Mouse (Mus musculus): Measurements from ENCODE around the gene Atp6v0c.
"Not testable (repeated sequence)": the region's sequence is repeated elsewhere in the genome, so short reads cannot be mapped to it uniquely, and the experiment has no call there.

Gene Atp6v0c

DNA sequence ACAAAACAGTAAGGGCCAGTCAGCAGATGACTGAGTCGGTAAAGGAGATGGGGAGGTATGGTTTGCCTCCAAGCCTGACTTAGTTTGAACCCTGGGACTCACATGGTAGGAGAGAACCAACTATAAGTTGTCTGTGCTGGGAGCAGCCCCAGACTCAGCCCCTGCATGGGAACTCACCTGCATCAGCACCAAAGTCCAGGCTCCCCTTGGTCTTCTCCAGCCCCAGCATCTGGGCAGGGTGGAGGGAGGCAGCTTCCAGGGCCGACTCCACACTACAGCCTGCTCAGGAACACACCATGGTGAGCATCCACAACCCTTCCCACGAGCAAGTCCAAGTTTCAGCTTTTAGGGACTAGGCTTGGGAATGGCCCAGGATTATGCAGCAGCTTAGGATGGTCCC, 13.1 kb downstream of the Atp6v0c start:
- DNase-seq (ENCODE audit: low read depth) = no peak

GRCm38 (mm10) chr17:24155742-24156141, 13.8 kb downstream of the Atp6v0c start:
- DNase-seq (ENCODE audit: low read depth) = no peak

GRCm38 (mm10) chr17:24154463-24154862, 15.0 kb downstream of the Atp6v0c start:
- DNase-seq (ENCODE audit: low read depth) = no peak

DNA sequence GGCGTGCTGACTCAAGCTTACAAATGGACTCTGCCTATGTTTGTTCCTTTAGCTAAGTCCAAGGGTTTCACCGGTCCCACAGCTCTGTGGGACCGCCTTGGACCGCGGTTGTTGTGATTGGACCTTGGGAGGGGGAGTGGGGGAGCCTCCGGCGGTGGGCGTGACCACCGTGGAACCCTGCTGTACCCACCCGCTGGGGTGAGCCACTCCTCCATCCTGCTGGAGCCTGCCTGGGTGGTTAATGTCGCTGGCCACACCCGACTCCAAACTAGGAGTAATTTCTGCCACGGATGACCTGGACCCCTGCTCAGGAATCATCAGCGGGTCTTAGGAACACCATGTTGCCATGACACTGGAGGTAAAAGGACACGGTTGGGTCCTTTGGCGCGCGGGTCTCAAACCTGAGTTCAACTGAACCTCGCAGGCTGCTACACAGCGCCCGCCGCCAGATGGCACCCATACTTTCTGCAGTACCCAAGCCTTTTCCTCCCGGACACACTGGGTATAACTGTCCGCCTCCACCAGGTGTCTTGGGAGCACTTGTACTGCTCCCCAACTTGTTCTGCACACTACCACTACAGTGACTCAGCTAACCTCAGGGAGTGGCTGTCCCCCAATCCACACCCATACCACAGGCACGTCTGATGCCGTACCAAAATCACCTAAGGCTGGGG, 17.5 kb downstream of the Atp6v0c start:
- DNase-seq (ENCODE audit: low read depth) = peak; percentile 81

- DNase-seq (ENCODE audit: low read depth) = no peak
Observed at GRCm38 (mm10) chr17:24151382-24151781, 18.1 kb downstream of the Atp6v0c start.

DNA sequence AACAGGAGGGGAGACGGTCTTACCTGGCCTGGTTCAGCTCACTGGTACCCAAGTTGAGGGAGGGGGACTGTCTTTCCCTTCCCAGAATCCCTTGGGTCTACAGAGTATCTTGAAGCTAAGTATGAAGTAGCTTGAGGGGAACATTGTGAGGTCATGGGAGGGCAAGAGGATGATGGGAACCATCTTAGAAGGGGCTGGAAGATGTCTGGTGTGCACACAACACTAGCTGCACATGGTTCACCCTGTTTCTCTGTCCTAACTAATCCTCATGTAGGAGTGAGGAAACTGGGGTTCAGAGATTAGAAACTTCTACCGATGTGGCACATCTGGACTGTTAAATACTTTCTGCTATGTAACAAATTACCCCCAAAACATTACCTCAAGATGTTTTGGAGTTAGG, 18.7 kb downstream of the Atp6v0c start, which contains the start of gene Pdpk1:
Gene Pdpk1, minus strand, starts transcription at position 101 of the 400 bp plus-strand sequence.
- DNase-seq (ENCODE audit: low read depth) = no peak

DNA sequence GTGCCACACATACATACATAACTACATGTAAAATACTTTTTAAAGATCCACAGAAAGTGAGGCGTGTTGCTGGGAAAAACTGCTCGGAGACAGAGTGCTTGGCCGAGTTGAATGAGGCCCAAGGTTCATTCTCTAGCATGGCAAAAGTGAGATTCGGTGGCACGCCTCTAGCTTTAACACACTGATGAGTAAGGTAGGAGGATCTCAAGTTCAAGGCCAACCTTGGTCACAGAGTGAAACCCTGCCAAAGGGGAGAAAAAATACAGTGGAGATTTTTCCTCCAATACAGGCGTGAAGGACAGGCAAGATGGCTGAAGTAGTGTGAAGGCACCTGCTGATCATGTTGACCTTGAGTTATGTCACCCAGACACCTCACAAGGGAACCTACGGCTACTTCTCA, 20.1 kb downstream of the Atp6v0c start:
- DNase-seq (ENCODE audit: low read depth) = no peak

DNA sequence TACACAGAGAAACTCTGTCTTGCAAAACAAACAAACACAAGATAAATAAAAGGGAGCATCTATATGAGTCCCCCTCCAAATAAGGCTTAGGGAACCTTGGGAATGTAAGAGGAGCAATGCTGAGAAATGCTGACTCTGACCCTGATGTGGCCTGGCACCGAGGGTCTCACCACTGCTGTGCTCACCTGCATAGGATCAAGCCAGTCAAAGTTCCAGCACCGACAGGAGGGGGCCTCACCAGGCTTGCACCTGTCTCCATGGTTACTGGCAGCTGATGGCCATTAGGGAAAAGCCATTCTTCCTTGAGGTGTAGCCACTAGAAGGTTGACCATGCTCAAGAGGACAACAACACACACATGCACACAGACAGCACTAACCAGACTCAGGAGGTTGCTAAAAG, 26.6 kb downstream of the Atp6v0c start:
- no peak for DNase-seq (ENCODE audit: low read depth)

GRCm38 (mm10) chr17:24141425-24141920, 28.0 kb downstream of the Atp6v0c start:
- DNase-seq (ENCODE audit: low read depth) = peak; percentile 93

GRCm38 (mm10) chr17:24140845-24141424, 28.6 kb downstream of the Atp6v0c start:
- no peak for DNase-seq (ENCODE audit: low read depth)

DNA sequence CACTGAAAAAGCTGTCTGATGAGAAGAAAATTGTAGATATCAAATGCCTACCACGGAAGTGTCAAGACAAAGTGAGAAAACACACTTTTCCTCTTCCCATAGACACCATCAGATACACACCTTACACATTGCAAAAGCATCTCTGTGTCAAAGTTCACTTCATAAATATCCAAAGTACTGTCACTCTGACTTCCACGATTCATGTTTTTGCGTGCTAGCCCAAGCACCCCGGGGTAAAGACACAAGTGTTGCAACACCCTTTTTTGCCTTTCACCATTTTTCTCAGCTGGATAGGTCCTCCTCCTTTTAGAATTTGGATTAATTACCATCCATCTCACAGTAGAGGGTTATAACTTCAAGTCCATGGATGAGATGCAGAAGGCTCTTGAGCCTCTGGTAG, 29.5 kb downstream of the Atp6v0c start:
- no peak for DNase-seq (ENCODE audit: low read depth)

DNA sequence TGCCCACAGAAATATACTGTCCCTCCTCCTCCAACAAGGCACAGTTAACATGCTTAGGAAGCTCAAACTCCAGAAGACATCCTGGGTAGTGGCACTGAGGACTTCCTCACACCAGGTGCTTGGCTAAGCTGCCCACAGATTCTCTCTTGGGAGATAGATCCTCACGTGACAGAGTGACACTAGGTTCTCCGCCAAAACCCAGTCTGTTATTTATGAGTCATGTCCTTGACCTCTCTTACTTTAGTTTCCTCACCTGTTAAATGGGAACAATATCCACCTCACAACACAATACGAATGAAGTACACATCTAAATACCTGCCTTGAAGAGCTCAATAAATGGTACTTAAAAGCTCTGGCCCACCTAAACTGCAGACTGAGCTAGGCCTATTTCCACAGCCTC, 30.2 kb downstream of the Atp6v0c start:
- no peak for DNase-seq (ENCODE audit: low read depth)

GRCm38 (mm10) chr17:24137226-24137880, 32.1 kb downstream of the Atp6v0c start:
- DNase-seq (ENCODE audit: low read depth) = no peak

DNA sequence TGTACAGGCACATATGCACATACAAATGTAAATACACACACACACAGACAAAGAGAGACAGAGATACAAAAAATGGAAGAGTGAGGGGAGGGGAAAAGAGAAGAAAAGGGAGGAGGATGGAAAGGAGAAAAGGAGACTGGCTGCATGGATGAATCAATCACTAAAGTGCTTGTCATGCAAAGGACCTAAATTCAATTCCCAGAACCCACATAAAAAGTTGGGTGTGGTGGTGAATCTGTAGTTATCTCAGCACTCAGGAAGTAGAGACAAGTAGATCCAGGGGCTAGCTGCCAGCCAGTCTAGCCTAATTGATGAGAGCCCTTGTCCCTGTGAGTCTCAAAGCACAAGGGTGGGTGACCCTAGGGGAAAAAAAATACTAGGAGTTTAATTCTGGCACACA, 35.4 kb downstream of the Atp6v0c start:
- DNase-seq (ENCODE audit: low read depth) = no peak

DNA sequence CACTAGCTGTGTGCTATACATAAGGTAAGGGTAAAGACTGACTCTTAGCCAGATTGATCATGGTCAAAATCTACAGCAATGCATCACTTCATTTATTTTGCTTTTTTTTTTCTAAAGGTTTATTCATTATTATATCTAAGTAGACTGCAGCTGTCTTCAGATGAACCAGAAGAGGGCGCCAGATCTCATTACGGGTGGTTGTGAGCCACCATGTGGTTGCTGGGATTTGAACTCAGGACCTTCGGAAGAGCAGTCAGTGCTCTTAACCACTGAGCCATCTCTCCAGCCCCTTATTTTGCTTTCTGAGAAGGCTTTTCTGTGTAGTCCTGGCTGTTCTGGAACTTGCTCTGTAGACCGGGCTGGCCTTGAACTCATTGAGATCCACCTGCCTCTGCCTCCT, 36.6 kb downstream of the Atp6v0c start:
- not testable (repeated sequence) for DNase-seq (ENCODE audit: low read depth)

- DNase-seq (ENCODE audit: low read depth) = no peak
Observed at GRCm38 (mm10) chr17:24131570-24131969, 37.9 kb downstream of the Atp6v0c start.

- DNase-seq (ENCODE audit: low read depth) = not testable (repeated sequence)
Observed at GRCm38 (mm10) chr17:24129246-24129645, 40.3 kb downstream of the Atp6v0c start.

DNA sequence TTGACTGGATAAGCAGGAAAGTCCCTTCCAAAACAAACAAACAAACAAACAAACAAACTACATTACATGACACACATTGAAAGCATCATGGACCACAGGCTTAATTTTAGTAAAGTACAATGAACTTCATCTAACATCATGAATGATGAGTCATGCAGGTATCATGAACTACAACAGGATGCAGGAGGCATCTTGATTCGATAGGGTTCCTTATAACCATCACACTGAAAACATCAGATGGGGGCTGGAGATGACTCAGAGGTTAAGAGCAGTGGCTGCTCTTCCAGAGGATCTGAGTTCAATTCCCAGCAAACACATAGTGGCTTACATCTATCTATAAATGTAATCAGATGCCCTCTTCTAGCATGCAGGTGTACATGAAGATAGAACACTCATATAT, 41.9 kb downstream of the Atp6v0c start:
- no peak for DNase-seq (ENCODE audit: low read depth)

DNA sequence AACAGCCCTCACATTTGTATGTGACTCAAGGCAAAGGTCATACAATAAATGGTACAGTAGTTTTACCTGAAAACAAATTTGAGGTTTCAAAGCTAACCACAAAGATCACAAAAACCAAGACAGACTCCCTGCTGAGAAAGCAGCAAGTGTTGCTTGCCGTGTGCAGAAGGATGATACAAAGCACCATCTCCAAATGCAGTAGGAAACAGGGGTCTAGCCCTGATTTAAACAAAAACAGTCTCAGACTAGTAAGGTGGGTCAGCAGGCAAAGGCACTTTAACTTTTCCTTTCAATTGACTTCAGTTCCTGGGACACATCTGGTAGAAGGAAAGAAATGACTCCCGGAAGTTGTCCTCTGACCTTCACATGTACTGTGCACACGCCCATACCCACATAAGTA, 42.7 kb downstream of the Atp6v0c start:
- no peak for DNase-seq (ENCODE audit: low read depth)

GRCm38 (mm10) chr17:24119446-24119845, 50.1 kb downstream of the Atp6v0c start:
- no peak for DNase-seq (ENCODE audit: low read depth)
